Mouse (Mus musculus) CD4-positive naive resting alpha-beta T cell, adult 57 days (primary cell): Measurements from ENCODE around the gene Ccdc185. TPM values are rescaled to one million over a fixed set of nuclear protein-coding genes. Genes with fewer than 3 reads are reported as not detected.

ENCODE experiments used
- total RNA-seq: library from RNA; stranded (reverse); gene quantifications from one replicate; pipeline ENCODE4 v1.2.4, GENCODE M21; 2023

Gene Ccdc185
- total RNA-seq: not detected

DNA sequence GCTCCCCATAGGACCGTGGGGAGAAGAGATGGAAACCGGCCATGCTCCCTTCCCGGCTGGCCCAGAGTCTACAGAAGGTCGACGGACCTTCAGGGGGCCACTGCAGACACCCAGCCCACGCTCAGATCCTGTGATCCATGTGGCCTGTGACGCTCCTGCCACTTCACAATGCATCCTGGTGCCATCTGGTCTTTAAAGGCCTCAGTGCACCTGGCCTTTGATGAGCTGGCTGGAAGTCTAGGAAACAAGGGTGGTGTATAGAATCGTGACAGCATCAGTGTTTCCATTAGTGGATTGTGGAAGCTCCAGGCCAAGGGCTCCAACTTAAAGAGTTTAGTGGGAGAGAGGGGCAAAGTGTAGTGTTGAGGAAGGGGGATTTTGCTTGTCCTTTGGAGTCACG is at the start of gene Ccdc185:
Ccdc185 (minus strand) TSS at position 101 of the 400 bp plus-strand sequence.

DNA sequence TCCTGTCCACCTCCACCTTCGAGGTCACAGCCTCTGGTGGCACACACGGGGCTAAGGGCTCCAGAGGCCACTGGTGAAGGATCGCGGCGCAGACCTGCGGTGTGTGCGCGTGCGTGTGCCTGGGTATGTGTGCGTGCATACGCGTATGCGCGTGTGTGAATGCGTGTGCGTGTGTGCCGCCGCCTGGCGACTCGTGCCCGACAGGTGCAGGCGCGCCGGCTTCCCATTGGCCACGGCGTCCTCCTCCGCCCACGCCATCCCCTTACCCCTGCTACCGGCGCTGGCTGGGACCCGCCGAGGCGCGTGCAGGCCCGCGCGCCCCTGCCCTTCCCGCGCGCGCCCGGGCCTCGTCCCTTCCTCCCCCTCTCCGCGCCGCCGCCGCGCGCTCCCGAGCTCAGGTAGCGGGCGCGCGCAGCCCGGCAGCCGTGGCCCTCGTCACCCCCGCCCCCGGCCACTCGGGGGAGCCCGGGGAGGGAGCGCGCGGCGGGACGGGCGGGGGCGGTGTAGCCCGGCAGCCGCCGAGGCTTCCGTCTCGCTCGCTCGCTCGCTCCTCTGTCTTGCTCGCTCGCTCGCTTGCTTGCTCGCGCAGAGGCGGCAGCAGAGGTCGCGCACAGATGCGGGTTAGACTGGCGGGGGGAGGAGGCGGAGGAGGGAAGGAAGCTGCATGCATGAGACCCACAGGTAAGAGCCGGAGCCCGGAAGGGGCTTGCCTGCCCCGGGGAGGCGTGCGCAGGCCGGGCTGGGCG is 14.9 kb upstream of the Ccdc185 start, which contains the start of gene Susd4:
Susd4 (plus strand) TSS at position 145 of the 746 bp plus-strand sequence.

Other genes with a start within 250 kb of the Ccdc185 start
- gene Capn2, start 231.6 kb downstream of the Ccdc185 start, total RNA-seq: 74.5 TPM
- not detected for gene Capn8, start 184.2 kb downstream of the Ccdc185 start, total RNA-seq
- gene Susd4, start 14.7 kb upstream of the Ccdc185 start, total RNA-seq: 6.7 TPM
- gene Tlr5, start 205.6 kb upstream of the Ccdc185 start, total RNA-seq: not detected